ENCODE assay signal across 21 mouse cellular contexts in the genomic region with DNA sequence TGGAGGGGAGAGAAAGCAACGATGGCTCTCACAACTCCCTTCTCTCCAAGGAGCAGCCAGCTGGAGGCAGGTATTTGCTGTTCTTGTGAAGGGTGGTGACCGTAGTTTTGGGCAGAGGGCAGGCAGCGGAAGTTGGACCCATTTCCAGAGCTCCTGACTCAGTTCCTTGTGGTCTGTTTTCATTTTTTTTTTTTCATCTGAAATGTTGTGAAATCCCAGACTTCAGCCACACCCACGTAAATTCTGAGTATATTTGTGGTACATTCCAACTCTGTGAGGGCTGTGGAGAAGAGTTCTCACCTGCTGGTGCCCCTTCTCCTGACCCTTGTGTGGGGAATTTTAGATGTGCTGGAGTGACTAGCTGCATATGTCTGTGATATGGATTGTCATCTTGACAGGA. TPM values are rescaled to one million over a fixed set of nuclear protein-coding genes. Genes with fewer than 3 reads are reported as not detected.
A peak's percentile ranks its signal among the peaks of the same experiment; 100 is the strongest.
DNase-seq lines count a peak whose midpoint lies in the region; ATAC-seq and TF ChIP-seq lines count a peak whose summit lies in the region.
"Had no signal": no experiment of that assay in that cellular context is flagged by ENCODE, and none has a peak within 500 bp of the region (broad histone marks: within the 10 kb centered on the region; RNA-seq: fewer than 3 reads in every experiment).

No protein-coding gene starts in this region.

- ATAC-seq in lung, postnatal 0 days = peak; percentile 37; the same call in 1 of the 2 replicates
- ATAC-seq in inflammation-experienced regulatory T-cells, adult 6 months = no peak
- ATAC-seq: hindbrain, embryonic 16.5 days; midbrain, embryonic 15.5 days had no signal

- H3K27me3 ChIP-seq in lung, postnatal 0 days (replicated peaks; ENCODE audit: insufficient read depth, low read length) = no peaks in the 10 kb centered on the region
- H3K27me3 ChIP-seq in cerebellum, adult 2 months (ENCODE audit: control insufficient read depth, insufficient read depth, low read length) = no peaks in the 10 kb centered on the region
- H3K27me3 ChIP-seq: embryonic facial prominence, embryonic 12.5 days; limb, embryonic 15.5 days; lung, embryonic 15.5 days; midbrain, embryonic 15.5 days; neural tube, embryonic 13.5 days had no signal

- H3K36me3 ChIP-seq in lung, postnatal 0 days (ENCODE audit: insufficient read depth, low read length) = no peaks in the 10 kb centered on the region
- H3K36me3 ChIP-seq: embryonic facial prominence, embryonic 12.5 days; forebrain, embryonic 10.5 days; limb, embryonic 15.5 days; lung, embryonic 15.5 days; midbrain, embryonic 15.5 days; neural tube, embryonic 13.5 days had no signal

- no peak overlapping the region for H3K4me2 ChIP-seq in lung, postnatal 0 days (replicated peaks; ENCODE audit: low read depth, low read length)
- H3K4me2 ChIP-seq: embryonic facial prominence, embryonic 12.5 days; limb, embryonic 15.5 days; lung, embryonic 15.5 days; midbrain, embryonic 15.5 days; neural tube, embryonic 13.5 days had no signal

- TF ChIP-seq CTCF in lung, postnatal 0 days (IDR thresholded peaks at IDR 0.05) = no peak
- TF ChIP-seq CTCF in cerebellum, adult 2 months (IDR thresholded peaks at IDR 0.05; ENCODE audit: borderline replicate concordance, insufficient read depth, low read depth, low read length) = no peak

- peak; percentile 38 for DNase-seq in adrenal gland, adult 2 months
- no peak for DNase-seq in adrenal gland, postnatal 4 days (ENCODE audit: low spot score in 2 of 2)
- peak; percentile 66 for DNase-seq in lung, postnatal 0 days (ENCODE audit: low spot score)
- DNase-seq in lung, postnatal 10 days = no peak
- DNase-seq in fibroblast of lung, adult 2 months (ENCODE audit: low read depth) = peak; percentile 94
- DNase-seq in cerebellum, adult 9-11 months = no peak
- no peak for DNase-seq in cerebellum, adult 2 months
- DNase-seq: adrenal gland, postnatal 10 days; heart, postnatal 10 days; kidney, adult 2 months; kidney, postnatal 4 days had no signal

- H3K4me1 ChIP-seq in lung, postnatal 0 days (ENCODE audit: insufficient read depth, low read depth, low read length) = no peaks in the 10 kb centered on the region
- H3K4me1 ChIP-seq in cerebellum, adult 2 months (ENCODE audit: control insufficient read depth, insufficient read depth, low read length) = 0 out of 2 replicates have a peak, but pooled peaks cover 2% of the 10 kb centered on the region
- H3K4me1 ChIP-seq: embryonic facial prominence, embryonic 12.5 days; forebrain, embryonic 10.5 days; limb, embryonic 15.5 days; lung, embryonic 15.5 days; midbrain, embryonic 15.5 days; neural tube, embryonic 13.5 days had no signal

- H3K9me3 ChIP-seq in lung, postnatal 0 days (ENCODE audit: low read length) = no peaks in the 10 kb centered on the region
- H3K9me3 ChIP-seq: forebrain, embryonic 10.5 days; limb, embryonic 15.5 days; lung, embryonic 15.5 days; midbrain, embryonic 15.5 days; neural tube, embryonic 13.5 days had no signal

- 37% methylated on average over 4 of the region's 4 CpGs for WGBS in lung, postnatal 0 days
- 72% methylated on average over 4 of the region's 4 CpGs for WGBS in cerebellum, adult 2 months

- H3K4me3 ChIP-seq in lung, postnatal 0 days (ENCODE audit: low read depth, low read length) = no peak overlapping the region
- no peak overlapping the region for H3K4me3 ChIP-seq in cerebellum, adult 2 months (replicated peaks; ENCODE audit: insufficient read depth, low read depth, low read length)
- H3K4me3 ChIP-seq: embryonic facial prominence, embryonic 12.5 days; forebrain, embryonic 10.5 days; limb, embryonic 15.5 days; lung, embryonic 15.5 days; midbrain, embryonic 15.5 days; neural tube, embryonic 13.5 days had no signal

- no peak for TF ChIP-seq POLR2A in cerebellum, adult 2 months (IDR thresholded peaks at IDR 0.05; ENCODE audit: borderline replicate concordance, insufficient read depth, low read length)

- peak; percentile 68 for TF ChIP-seq EP300 in lung, postnatal 0 days (IDR thresholded peaks at IDR 0.05)

- H3K9ac ChIP-seq in lung, postnatal 0 days (replicated peaks; ENCODE audit: low read depth) = no peak overlapping the region
- H3K9ac ChIP-seq: embryonic facial prominence, embryonic 12.5 days; limb, embryonic 15.5 days; lung, embryonic 15.5 days; midbrain, embryonic 15.5 days; neural tube, embryonic 13.5 days had no signal

- no peak overlapping the region for H3K27ac ChIP-seq in lung, postnatal 0 days (ENCODE audit: low read length)
- H3K27ac ChIP-seq in cerebellum, adult 2 months (ENCODE audit: insufficient read depth, low read length) = no peak overlapping the region
- H3K27ac ChIP-seq: embryonic facial prominence, embryonic 12.5 days; forebrain, embryonic 10.5 days; limb, embryonic 15.5 days; lung, embryonic 15.5 days; midbrain, embryonic 15.5 days; neural tube, embryonic 13.5 days had no signal

RNA-seq across cellular contexts. Expression of gene Scgb1a1, which starts 27.7 kb away (rescaled TPM):
- not detected for total RNA-seq in adrenal gland, adult 2 months (2021)
- polyA plus RNA-seq in adrenal gland, adult 2 months (2012; rRNA removed) = 4.5 TPM in 1 of 2 replicates, not detected in the other
- not detected for total RNA-seq in adrenal gland, postnatal 4 days (2021)
- 26,192 and 26,425 TPM in 2 replicates for polyA plus RNA-seq in lung, postnatal 0 days (2015; fragmentation: Nextera tagmentation; extraction: Ambion mirVana)
- not detected for polyA plus RNA-seq in inflammation-experienced regulatory T-cells, adult 6 months (2017; shearing (Covaris generic))
- polyA plus RNA-seq in cerebellum, adult 2 months (2012; rRNA removed) = not detected in 2 replicates
- total RNA-seq: layer of hippocampus, postnatal 14 days; left cerebral cortex, postnatal 14 days had no signal
- polyA plus RNA-seq: embryonic facial prominence, embryonic 12.5 days; forebrain, embryonic 10.5 days; hindbrain, embryonic 16.5 days; midbrain, embryonic 15.5 days; neural tube, embryonic 13.5 days had no signal

Comparison
In these comparisons a context has a peak if more than half of its experiments do, and no peak if none do; other contexts are left out.
1. DNase-seq: peak in adrenal gland, adult 2 months (single experiment), lung, postnatal 0 days (single experiment) and fibroblast of lung, adult 2 months (single experiment); none in adrenal gland, postnatal 4 days (0 of 2), lung, postnatal 10 days (single experiment), cerebellum, adult 9-11 months (single experiment) and cerebellum, adult 2 months (0 of 2).
2. RNA of gene Scgb1a1, which starts 27.7 kb away (polyA plus RNA-seq): 26,192 to 26,425 TPM in lung, postnatal 0 days; 4.5 TPM in adrenal gland, adult 2 months, not detected in inflammation-experienced regulatory T-cells, adult 6 months and not detected in cerebellum, adult 2 months; every median in the first group is over 1,000 times any median in the second.